Mouse (Mus musculus) lung, embryonic 16.5 days (tissue): ENCODE results near the gene Atp8b5. TPM values are rescaled to one million over a fixed set of nuclear protein-coding genes. Genes with fewer than 3 reads are reported as not detected.

ENCODE experiments used
- ATAC-seq: fragments of 200-750 bp; cut with Nextera tagmentation; 2 replicates; pipeline ENCODE4 v1.8.0; 2017; ENCODE audit warnings: low read depth, mild to moderate bottlenecking, moderate library complexity
- H3K27ac ChIP-seq: fragments of 300-500 bp; sonication (generic); 2 replicates; pipeline ENCODE4 v1.5.1; 2014; ENCODE audit warnings: mild to moderate bottlenecking, control low read depth, low read length
- H3K27me3 ChIP-seq: fragments of 300-500 bp; sonication (generic); 2 replicates; pipeline ENCODE4 v1.6.1; 2014; ENCODE audit warnings: low read depth, low read length, mixed read lengths; ENCODE audit not compliant: control insufficient read depth, insufficient read depth
- H3K36me3 ChIP-seq: fragments of 300-500 bp; sonication (generic); 2 replicates; pipeline ENCODE4 v1.6.1; 2014; ENCODE audit warnings: low read length; ENCODE audit not compliant: control insufficient read depth, insufficient read depth
- H3K4me1 ChIP-seq: fragments of 300-500 bp; sonication (generic); replicated peaks from 2 replicates; pipeline ENCODE4 v1.6.1; 2014; ENCODE audit warnings: low read length, mixed read lengths; ENCODE audit not compliant: control insufficient read depth, insufficient read depth
- H3K4me2 ChIP-seq: fragments of 300-500 bp; sonication (generic); 2 replicates; pipeline ENCODE4 v1.6.1; 2014; ENCODE audit warnings: low read depth, low read length, control low read depth
- H3K4me3 ChIP-seq: fragments of 300-500 bp; sonication (generic); 2 replicates; pipeline ENCODE4 v1.5.1; 2014; ENCODE audit warnings: mild to moderate bottlenecking, low read length, control low read depth
- H3K9ac ChIP-seq: fragments of 300-500 bp; sonication (generic); 2 replicates; pipeline ENCODE4 v1.6.1; 2014; ENCODE audit warnings: low read length, control low read depth
- H3K9me3 ChIP-seq: fragments of 300-500 bp; sonication (generic); 2 replicates; pipeline ENCODE4 v1.6.1; 2016; ENCODE audit warnings: low read length; ENCODE audit not compliant: control insufficient read depth
- WGBS: fragments of 180-500 bp; shearing (Covaris S2); extraction: QIAGEN DNeasy Blood & Tissue Kit; methylation state at CpG from one replicate; pipeline ENCODE4 v1.1.7; 2014; 5-methylcytosine and 5-hydroxymethylcytosine counted together
- polyA plus RNA-seq: library from polyadenylated mRNA; unstranded; fragments of >200 nt; fragmentation: Nextera tagmentation; extraction: Ambion mirVana; gene quantifications from 2 replicates; pipeline ENCODE4 v1.2.1, GENCODE M21; 2015

The Atp8b5 gene
- polyA plus RNA-seq, result 0.21 and 0.39 TPM in 2 replicates

- H3K9me3 ChIP-seq, result no peaks in the 10 kb centered on the region
- H3K27ac ChIP-seq, result no peak within 1 kb of the TSS
- no peaks in the 10 kb centered on the region for H3K36me3 ChIP-seq
- peak; percentile 93 for ATAC-seq
- H3K9ac ChIP-seq, result peak within 1 kb of the TSS; percentile 65
- WGBS, result 2% methylated on average over 19 of the region's 19 CpGs
- H3K4me3 ChIP-seq, result peak within 1 kb of the TSS; percentile 47
- H3K4me1 ChIP-seq, result peaks cover 7% of the 10 kb centered on the region
- H3K4me2 ChIP-seq, result peak within 1 kb of the TSS; percentile 79
- H3K27me3 ChIP-seq, result no peaks in the 10 kb centered on the region
Measured at GRCm38 (mm10) chr4:43266623-43267322, at the start of gene Atp8b5. Gene Atp8b5 (plus strand): TSS chr4:43267159.

GRCm38 (mm10) chr4:43217997-43218396, 49.0 kb upstream of the Atp8b5 start:
- no peak overlapping the region for H3K4me3 ChIP-seq
- H3K27me3 ChIP-seq, result no peaks in the 10 kb centered on the region
- ATAC-seq, result no peak
- no peaks in the 10 kb centered on the region for H3K9me3 ChIP-seq
- no peak overlapping the region for H3K9ac ChIP-seq
- no peak overlapping the region for H3K27ac ChIP-seq
- 100% methylated on average over 1 of the region's 1 CpGs for WGBS
- H3K36me3 ChIP-seq, result no peaks in the 10 kb centered on the region
- H3K4me1 ChIP-seq, result no peaks in the 10 kb centered on the region
- no peak overlapping the region for H3K4me2 ChIP-seq

GRCm38 (mm10) chr4:43231821-43232220, 35.1 kb upstream of the Atp8b5 start:
- Histone ChIP-seq H3K27me3 (no peaks in the 10 kb centered on the region), H3K4me1 (no peaks in the 10 kb centered on the region), H3K27ac (no peak overlapping the region), H3K9ac (no peak overlapping the region), H3K9me3 (no peaks in the 10 kb centered on the region), H3K4me2 (no peak overlapping the region), H3K4me3 (no peak overlapping the region), H3K36me3 (no peaks in the 10 kb centered on the region)
- WGBS, result 80% methylated on average over 3 of the region's 3 CpGs
- no peak for ATAC-seq

GRCm38 (mm10) chr4:43232985-43233384, 34.0 kb upstream of the Atp8b5 start:
- no peak overlapping the region for H3K4me2 ChIP-seq
- H3K27me3 ChIP-seq, result no peaks in the 10 kb centered on the region
- 68% methylated on average over 1 of the region's 1 CpGs for WGBS
- H3K27ac ChIP-seq, result no peak overlapping the region
- H3K9ac ChIP-seq, result no peak overlapping the region
- H3K4me3 ChIP-seq, result no peak overlapping the region
- ATAC-seq, result no peak
- H3K9me3 ChIP-seq, result no peaks in the 10 kb centered on the region
- H3K36me3 ChIP-seq, result no peaks in the 10 kb centered on the region
- H3K4me1 ChIP-seq, result no peaks in the 10 kb centered on the region

- no peak for ATAC-seq
- Histone ChIP-seq H3K9me3 (no peaks in the 10 kb centered on the region), H3K4me2 (no peak overlapping the region), H3K36me3 (no peaks in the 10 kb centered on the region), H3K27ac (no peak overlapping the region), H3K27me3 (no peaks in the 10 kb centered on the region), H3K4me1 (no peaks in the 10 kb centered on the region), H3K4me3 (no peak overlapping the region), H3K9ac (no peak overlapping the region)
- WGBS, result 79% methylated on average over 6 of the region's 6 CpGs
Measured at GRCm38 (mm10) chr4:43233489-43233888, 33.5 kb upstream of the Atp8b5 start.

GRCm38 (mm10) chr4:43236898-43237297, 30.1 kb upstream of the Atp8b5 start:
- no peak overlapping the region for H3K9ac ChIP-seq
- no peaks in the 10 kb centered on the region for H3K4me1 ChIP-seq
- H3K9me3 ChIP-seq, result no peaks in the 10 kb centered on the region
- H3K27me3 ChIP-seq, result no peaks in the 10 kb centered on the region
- H3K4me3 ChIP-seq, result no peak overlapping the region
- H3K4me2 ChIP-seq, result no peak overlapping the region
- H3K27ac ChIP-seq, result no peak overlapping the region
- ATAC-seq, result no peak
- 88% methylated on average over 9 of the region's 9 CpGs for whole genome bisulfite sequencing
- H3K36me3 ChIP-seq, result no peaks in the 10 kb centered on the region

- WGBS, result 69% methylated on average over 1 of the region's 1 CpGs
- Histone ChIP-seq H3K9ac (no peak overlapping the region), H3K9me3 (no peaks in the 10 kb centered on the region), H3K36me3 (no peaks in the 10 kb centered on the region), H3K4me2 (no peak overlapping the region), H3K27ac (no peak overlapping the region), H3K4me3 (no peak overlapping the region), H3K27me3 (no peaks in the 10 kb centered on the region), H3K4me1 (no peaks in the 10 kb centered on the region)
- ATAC-seq, result no peak
Measured at GRCm38 (mm10) chr4:43240716-43241115, 26.2 kb upstream of the Atp8b5 start.

- Histone ChIP-seq H3K27ac (no peak overlapping the region), H3K4me2 (no peak overlapping the region), H3K4me3 (no peak overlapping the region), H3K9me3 (no peaks in the 10 kb centered on the region), H3K27me3 (no peaks in the 10 kb centered on the region), H3K36me3 (no peaks in the 10 kb centered on the region), H3K4me1 (no peaks in the 10 kb centered on the region), H3K9ac (no peak overlapping the region)
- no peak for ATAC-seq
- WGBS, result 51% methylated on average over 2 of the region's 2 CpGs
Measured at GRCm38 (mm10) chr4:43244022-43244421, 22.9 kb upstream of the Atp8b5 start.

GRCm38 (mm10) chr4:43245776-43246175, 21.2 kb upstream of the Atp8b5 start:
- WGBS, result 84% methylated on average over 4 of the region's 4 CpGs
- Histone ChIP-seq H3K27me3 (no peaks in the 10 kb centered on the region), H3K9ac (no peak overlapping the region), H3K27ac (no peak overlapping the region), H3K4me1 (no peaks in the 10 kb centered on the region), H3K36me3 (no peaks in the 10 kb centered on the region), H3K4me2 (no peak overlapping the region), H3K4me3 (no peak overlapping the region), H3K9me3 (no peaks in the 10 kb centered on the region)
- ATAC-seq, result no peak
